Mouse (Mus musculus): Measurements from ENCODE around the gene Mtrex. TPM values are rescaled to one million over a fixed set of nuclear protein-coding genes. Genes with fewer than 3 reads are reported as not detected.

Mtrex gene
- polyA plus RNA-seq, 1 experiment, result 29.2 TPM

DNA sequence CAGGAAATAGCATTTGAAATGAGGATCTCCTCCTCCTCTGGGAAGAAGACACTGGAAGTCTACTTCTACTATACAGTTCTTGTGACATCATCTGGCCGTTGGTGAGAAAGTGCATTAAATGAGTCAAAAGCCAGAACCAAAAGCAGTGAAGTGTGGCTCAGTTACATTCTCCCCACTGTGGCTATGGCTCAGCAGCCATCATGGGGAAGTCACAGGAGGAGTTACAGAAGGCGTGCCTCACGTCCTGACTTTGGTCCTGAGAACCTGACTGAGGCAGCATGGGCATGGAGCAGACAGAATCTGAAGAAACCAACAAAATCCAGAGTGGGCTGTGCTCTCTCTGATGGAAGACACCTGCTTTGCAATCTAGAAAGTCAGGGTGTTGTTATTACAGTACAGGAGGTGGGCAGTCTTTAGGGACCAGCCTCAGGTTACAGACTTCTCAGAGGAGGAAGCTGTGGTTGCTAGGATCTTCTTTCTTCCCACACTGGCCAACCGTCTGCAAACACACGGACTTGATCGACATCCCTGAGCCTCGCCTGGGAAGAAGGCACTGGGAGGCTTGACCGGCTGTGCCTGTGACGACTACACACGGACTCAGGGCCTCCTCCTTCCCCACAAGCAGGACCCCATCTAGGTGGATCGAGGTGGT lies 57.0 kb downstream of the Mtrex start:
- no peak overlapping the region for H3K27ac ChIP-seq (ENCODE audit: control insufficient read depth, insufficient read depth, low read depth, low read length)
- H3K27me3 ChIP-seq (ENCODE audit: control insufficient read depth, insufficient read depth, low read length), result no peaks in the 10 kb centered on the region
- H3K4me1 ChIP-seq (ENCODE audit: control insufficient read depth, insufficient read depth, low read length), result no peaks in the 10 kb centered on the region
- no peak overlapping the region for H3K4me3 ChIP-seq (ENCODE audit: control insufficient read depth, low read depth, low read length)
- no peaks in the 10 kb centered on the region; the same call in none of the 2 replicates for H3K36me3 ChIP-seq (ENCODE audit: control insufficient read depth, insufficient read depth, low read length)
- TF ChIP-seq POLR2A (IDR thresholded peaks at IDR 0.05; ENCODE audit: control insufficient read depth, low read depth, low read length) (no peak), CTCF (IDR thresholded peaks at IDR 0.05; ENCODE audit: control insufficient read depth, insufficient read depth, insufficient replicate concordance, low read depth, low read length) (no peak)

DNA sequence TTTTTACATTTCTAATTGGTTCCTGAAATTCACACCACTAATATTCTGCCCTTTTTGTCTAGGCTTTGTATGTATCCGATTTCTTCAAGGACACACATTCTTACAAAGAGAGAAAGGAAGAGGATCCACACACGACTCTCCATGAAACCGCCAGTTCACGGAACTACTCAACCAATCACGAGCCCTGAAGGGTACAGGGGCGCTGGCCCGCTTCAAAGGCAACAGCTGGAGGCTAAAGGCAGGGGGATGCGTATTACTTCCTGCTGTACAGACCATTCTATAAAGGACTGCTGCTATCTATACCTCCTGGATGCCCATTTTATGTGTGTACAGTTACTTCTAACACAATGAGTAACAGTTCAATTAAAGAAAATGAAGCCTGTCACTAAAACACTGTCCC lies 59.8 kb downstream of the Mtrex start:
- no peaks in the 10 kb centered on the region for H3K27me3 ChIP-seq (ENCODE audit: control insufficient read depth, insufficient read depth, low read length)
- H3K4me3 ChIP-seq (ENCODE audit: control insufficient read depth, low read depth, low read length), result no peak overlapping the region
- TF ChIP-seq CTCF (IDR thresholded peaks at IDR 0.05; ENCODE audit: control insufficient read depth, insufficient read depth, insufficient replicate concordance, low read depth, low read length), result no peak
- TF ChIP-seq POLR2A (IDR thresholded peaks at IDR 0.05; ENCODE audit: control insufficient read depth, low read depth, low read length), result no peak
- no peaks in the 10 kb centered on the region; the same call in 1 of the 2 replicates for H3K36me3 ChIP-seq (ENCODE audit: control insufficient read depth, insufficient read depth, low read length)
- H3K27ac ChIP-seq (ENCODE audit: control insufficient read depth, insufficient read depth, low read depth, low read length), result no peak overlapping the region
- H3K4me1 ChIP-seq (ENCODE audit: control insufficient read depth, insufficient read depth, low read length), result no peaks in the 10 kb centered on the region

DNA sequence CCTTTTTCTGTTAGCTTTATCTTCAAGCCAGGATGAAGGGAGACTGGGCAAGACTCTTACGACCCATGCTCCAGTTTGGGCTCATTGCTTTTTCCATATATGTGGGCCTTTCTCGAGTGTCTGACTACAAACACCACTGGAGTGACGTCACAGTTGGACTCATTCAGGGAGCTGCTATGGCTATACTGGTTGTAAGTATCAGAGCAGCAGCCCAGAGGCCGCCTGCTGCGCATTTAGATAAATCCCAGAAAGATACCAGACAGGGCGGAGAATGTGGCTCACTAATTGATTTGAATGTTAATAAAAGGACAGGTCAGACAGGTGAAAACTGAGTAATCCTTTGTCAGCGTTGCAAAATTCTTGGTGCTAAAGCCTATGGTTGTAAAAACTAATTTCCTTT lies 60.4 kb downstream of the Mtrex start:
- no peak overlapping the region for H3K27ac ChIP-seq (ENCODE audit: control insufficient read depth, insufficient read depth, low read depth, low read length)
- H3K4me3 ChIP-seq (ENCODE audit: control insufficient read depth, low read depth, low read length), result no peak overlapping the region
- no peaks in the 10 kb centered on the region; the same call in 1 of the 2 replicates for H3K36me3 ChIP-seq (ENCODE audit: control insufficient read depth, insufficient read depth, low read length)
- TF ChIP-seq POLR2A (IDR thresholded peaks at IDR 0.05; ENCODE audit: control insufficient read depth, low read depth, low read length), result no peak
- no peaks in the 10 kb centered on the region for H3K4me1 ChIP-seq (ENCODE audit: control insufficient read depth, insufficient read depth, low read length)
- no peaks in the 10 kb centered on the region for H3K27me3 ChIP-seq (ENCODE audit: control insufficient read depth, insufficient read depth, low read length)

DNA sequence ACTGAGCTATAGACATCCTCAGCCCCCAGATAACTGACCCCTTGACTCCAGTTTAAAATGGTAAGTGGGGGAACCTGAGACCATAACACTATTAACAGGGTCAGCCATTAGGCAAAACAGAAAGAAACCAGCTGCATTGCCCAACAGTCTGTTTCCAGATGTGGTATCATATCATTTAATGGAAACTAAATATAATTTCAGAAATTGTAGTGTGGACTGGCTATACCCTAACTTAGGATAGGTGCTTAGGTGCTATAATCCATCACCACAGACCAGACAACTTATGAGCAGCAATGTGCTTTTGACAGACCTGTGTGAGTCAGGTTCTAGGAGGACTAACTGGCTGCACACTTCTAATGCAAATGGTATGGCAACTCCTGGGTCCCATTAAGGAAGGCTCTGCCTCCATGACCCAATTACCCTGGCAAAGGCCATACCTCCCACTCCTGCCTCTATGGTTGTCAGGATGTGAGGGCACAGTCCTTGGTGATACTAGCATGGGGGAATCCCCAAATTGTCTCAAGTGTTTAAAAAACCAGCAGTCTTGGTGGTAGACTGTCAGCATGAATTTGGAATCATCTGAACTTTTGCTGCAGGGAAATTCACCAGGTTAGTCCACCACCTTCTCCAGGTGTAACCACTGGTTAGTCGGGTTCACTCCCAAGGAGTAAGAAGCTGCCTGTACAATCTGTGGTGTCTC lies 64.1 kb downstream of the Mtrex start:
- Histone ChIP-seq H3K27me3 (ENCODE audit: control insufficient read depth, insufficient read depth, low read length) (no peaks in the 10 kb centered on the region), H3K36me3 (ENCODE audit: control insufficient read depth, insufficient read depth, low read length) (no peaks in the 10 kb centered on the region; the same call in 1 of the 2 replicates), H3K27ac (ENCODE audit: control insufficient read depth, insufficient read depth, low read depth, low read length) (no peak overlapping the region), H3K4me3 (ENCODE audit: control insufficient read depth, low read depth, low read length) (no peak overlapping the region), H3K4me1 (ENCODE audit: control insufficient read depth, insufficient read depth, low read length) (no peaks in the 10 kb centered on the region)
- TF ChIP-seq POLR2A (IDR thresholded peaks at IDR 0.05; ENCODE audit: control insufficient read depth, low read depth, low read length) (no peak), CTCF (IDR thresholded peaks at IDR 0.05; ENCODE audit: control insufficient read depth, insufficient read depth, insufficient replicate concordance, low read depth, low read length) (no peak)

DNA sequence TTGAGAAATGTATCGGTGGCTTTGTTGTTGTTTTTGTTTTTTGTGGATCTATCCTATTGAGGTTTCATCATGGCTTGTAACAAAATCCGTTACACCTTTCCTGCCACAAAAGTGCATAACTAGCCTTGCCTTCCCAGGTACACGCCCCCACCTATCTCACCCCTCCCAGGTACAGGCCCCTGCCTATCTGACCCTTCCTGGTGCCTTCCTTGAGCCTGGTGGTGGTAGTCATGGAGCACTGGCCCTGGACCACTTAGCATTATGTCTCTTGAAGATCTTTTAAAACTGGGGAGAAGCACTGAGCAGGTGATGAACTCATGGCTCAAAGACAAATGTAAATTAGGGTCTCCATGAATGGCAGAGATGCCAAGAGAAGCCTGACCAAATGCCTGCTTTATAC lies 64.9 kb downstream of the Mtrex start:
- Histone ChIP-seq H3K4me3 (ENCODE audit: control insufficient read depth, low read depth, low read length) (no peak overlapping the region), H3K36me3 (ENCODE audit: control insufficient read depth, insufficient read depth, low read length) (no peaks in the 10 kb centered on the region; the same call in 1 of the 2 replicates), H3K27ac (ENCODE audit: control insufficient read depth, insufficient read depth, low read depth, low read length) (no peak overlapping the region), H3K27me3 (ENCODE audit: control insufficient read depth, insufficient read depth, low read length) (no peaks in the 10 kb centered on the region), H3K4me1 (ENCODE audit: control insufficient read depth, insufficient read depth, low read length) (no peaks in the 10 kb centered on the region)
- TF ChIP-seq POLR2A (IDR thresholded peaks at IDR 0.05; ENCODE audit: control insufficient read depth, low read depth, low read length) (no peak), CTCF (IDR thresholded peaks at IDR 0.05; ENCODE audit: control insufficient read depth, insufficient read depth, insufficient replicate concordance, low read depth, low read length) (no peak)

DNA sequence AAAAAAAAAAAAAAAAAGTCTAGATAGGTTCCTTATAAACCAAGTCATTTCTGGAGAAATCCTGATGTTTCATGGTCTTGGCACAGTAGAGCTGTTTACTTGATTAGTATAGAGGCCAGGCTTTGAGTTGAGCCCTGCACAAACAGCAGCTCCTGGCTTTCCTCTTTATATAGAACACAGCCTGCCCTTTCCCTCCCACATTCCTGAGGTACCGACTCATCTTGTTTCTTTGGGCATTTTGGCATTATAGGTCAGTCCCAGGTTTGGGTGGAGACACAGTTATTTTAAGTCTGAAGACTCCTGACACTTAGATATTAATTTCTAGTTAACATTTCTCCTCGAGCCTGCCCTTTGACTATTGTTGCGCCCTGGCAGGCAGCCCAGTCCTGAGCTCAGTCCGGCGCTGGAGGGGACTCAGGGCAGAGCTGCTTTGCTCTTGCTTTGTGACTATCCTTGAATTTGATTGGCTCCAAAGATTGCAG lies 65.3 kb downstream of the Mtrex start:
- Histone ChIP-seq H3K36me3 (ENCODE audit: control insufficient read depth, insufficient read depth, low read length) (no peaks in the 10 kb centered on the region), H3K27me3 (ENCODE audit: control insufficient read depth, insufficient read depth, low read length) (no peaks in the 10 kb centered on the region), H3K4me1 (ENCODE audit: control insufficient read depth, insufficient read depth, low read length) (no peaks in the 10 kb centered on the region), H3K4me3 (ENCODE audit: control insufficient read depth, low read depth, low read length) (no peak overlapping the region), H3K27ac (ENCODE audit: control insufficient read depth, insufficient read depth, low read depth, low read length) (no peak overlapping the region)
- TF ChIP-seq POLR2A (IDR thresholded peaks at IDR 0.05; ENCODE audit: control insufficient read depth, low read depth, low read length) (no peak), CTCF (IDR thresholded peaks at IDR 0.05; ENCODE audit: control insufficient read depth, insufficient read depth, insufficient replicate concordance, low read depth, low read length) (no peak)

DNA sequence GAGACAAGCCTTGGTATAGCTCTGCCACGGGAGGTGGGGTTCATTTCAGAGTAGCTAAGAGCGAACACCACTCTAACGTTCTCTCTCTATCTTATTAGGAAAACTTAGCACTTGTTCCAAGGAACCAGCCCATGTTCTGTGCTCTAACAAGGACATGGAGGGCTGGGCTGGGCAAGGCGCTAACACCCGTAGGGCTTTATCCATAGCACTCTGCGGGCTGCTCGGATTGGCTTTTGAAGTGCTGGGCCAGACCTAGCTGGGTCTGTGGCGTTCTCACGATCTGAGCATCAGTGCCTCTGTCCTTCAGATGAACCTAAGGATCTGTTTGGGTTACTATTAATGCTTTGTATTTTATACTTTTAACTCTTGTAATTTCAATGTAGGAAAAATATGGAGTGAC lies 66.3 kb downstream of the Mtrex start:
- TF ChIP-seq POLR2A (IDR thresholded peaks at IDR 0.05; ENCODE audit: control insufficient read depth, low read depth, low read length) (no peak), CTCF (IDR thresholded peaks at IDR 0.05; ENCODE audit: control insufficient read depth, insufficient read depth, insufficient replicate concordance, low read depth, low read length) (no peak)
- no peak overlapping the region for H3K27ac ChIP-seq (ENCODE audit: control insufficient read depth, insufficient read depth, low read depth, low read length)
- no peaks in the 10 kb centered on the region for H3K36me3 ChIP-seq (ENCODE audit: control insufficient read depth, insufficient read depth, low read length)

More for the DNA sequence above, 66.3 kb downstream of the Mtrex start:
- Histone ChIP-seq H3K4me1 (ENCODE audit: control insufficient read depth, insufficient read depth, low read length) (no peaks in the 10 kb centered on the region), H3K4me3 (ENCODE audit: control insufficient read depth, low read depth, low read length) (no peak overlapping the region), H3K27me3 (ENCODE audit: control insufficient read depth, insufficient read depth, low read length) (no peaks in the 10 kb centered on the region)
